Mouse (Mus musculus) intestine, embryonic 16.5 days (tissue): ENCODE measurements around the gene Olfr1373. TPM values are rescaled to one million over a fixed set of nuclear protein-coding genes. Genes with fewer than 3 reads are reported as not detected.
A peak's percentile ranks its signal among the peaks of the same experiment; 100 is the strongest.
"Not testable (repeated sequence)": the region's sequence is repeated elsewhere in the genome, so short reads cannot be mapped to it uniquely, and the experiment has no call there.

Source experiments
- ATAC-seq: fragments of 200-750 bp; cut with Nextera tagmentation; 2 replicates; pipeline ENCODE4 v1.8.0; 2017; ENCODE audit warnings: moderate TSS enrichment, moderate library complexity
- H3K27ac ChIP-seq: fragments of 300-500 bp; sonication (generic); 2 replicates; pipeline ENCODE4 v1.5.1; 2014; ENCODE audit warnings: mild to moderate bottlenecking, low read length
- H3K27me3 ChIP-seq: fragments of 300-500 bp; sonication (generic); replicated peaks from 2 replicates; pipeline ENCODE4 v1.6.1; 2014; ENCODE audit warnings: low read length, control low read depth, mixed read lengths; ENCODE audit not compliant: control insufficient read depth, insufficient read depth
- H3K36me3 ChIP-seq: fragments of 300-500 bp; sonication (generic); 2 replicates; pipeline ENCODE4 v1.6.1; 2014; ENCODE audit warnings: low read length, control low read depth; ENCODE audit not compliant: control insufficient read depth, insufficient read depth
- H3K4me1 ChIP-seq: fragments of 300-500 bp; sonication (generic); 2 replicates; pipeline ENCODE4 v1.6.1; 2014; ENCODE audit warnings: low read length, control low read depth, mixed read lengths; ENCODE audit not compliant: control insufficient read depth, insufficient read depth
- H3K4me2 ChIP-seq: fragments of 300-500 bp; sonication (generic); 2 replicates; pipeline ENCODE4 v1.6.1; 2014; ENCODE audit warnings: low read depth, low read length, control low read depth
- H3K4me3 ChIP-seq: fragments of 300-500 bp; sonication (generic); 2 replicates; pipeline ENCODE4 v1.5.1; 2014; ENCODE audit warnings: mild to moderate bottlenecking, low read length
- H3K9ac ChIP-seq: fragments of 300-500 bp; sonication (generic); 2 replicates; pipeline ENCODE4 v1.6.1; 2014; ENCODE audit warnings: low read depth, low read length
- H3K9me3 ChIP-seq: fragments of 300-500 bp; sonication (generic); 2 replicates; pipeline ENCODE4 v1.6.1; 2016; ENCODE audit warnings: low read length, control low read depth; ENCODE audit not compliant: control insufficient read depth
- WGBS: fragments of 180-500 bp; shearing (Covaris S2); extraction: QIAGEN DNeasy Blood & Tissue Kit; methylation state at CpG from one replicate; pipeline ENCODE4 v1.1.7; 2014; 5-methylcytosine and 5-hydroxymethylcytosine counted together
- polyA plus RNA-seq: library from polyadenylated mRNA; unstranded; fragments of >200 nt; fragmentation: Nextera tagmentation; extraction: Ambion mirVana; gene quantifications from 2 replicates; pipeline ENCODE4 v1.2.1, GENCODE M21; 2015

Gene Olfr1373
- not detected in 2 replicates for polyA plus RNA-seq

GRCm38 (mm10) chr11:52145428-52145827 is at the start of gene Olfr1373:
Olfr1373 (minus strand) TSS chr11:52145528.
- not testable (repeated sequence) for H3K4me2 ChIP-seq
- WGBS, result 78% methylated on average over 1 of the region's 1 CpGs

GRCm38 (mm10) chr11:52180651-52181050 is 35.3 kb upstream of the Olfr1373 start:
- H3K9ac ChIP-seq, H3K4me3 ChIP-seq, H3K4me1 ChIP-seq, ATAC-seq, H3K36me3 ChIP-seq, H3K9me3 ChIP-seq, H3K27me3 ChIP-seq, H3K4me2 ChIP-seq, H3K27ac ChIP-seq: not testable (repeated sequence)
- 85% methylated on average over 4 of the region's 4 CpGs for WGBS

More at GRCm38 (mm10) chr11:52145428-52145827, at the start of gene Olfr1373:
- not testable (repeated sequence) for H3K4me1 ChIP-seq, H3K9ac ChIP-seq, H3K9me3 ChIP-seq, H3K4me3 ChIP-seq, H3K27me3 ChIP-seq, ATAC-seq, H3K27ac ChIP-seq, H3K36me3 ChIP-seq

- WGBS, result no CpG with 5 or more reads among the region's 3 CpGs
- not testable (repeated sequence) for H3K27ac ChIP-seq
These were observed 34.6 kb upstream of the Olfr1373 start for GRCm38 (mm10) chr11:52179897-52180296.

DNA sequence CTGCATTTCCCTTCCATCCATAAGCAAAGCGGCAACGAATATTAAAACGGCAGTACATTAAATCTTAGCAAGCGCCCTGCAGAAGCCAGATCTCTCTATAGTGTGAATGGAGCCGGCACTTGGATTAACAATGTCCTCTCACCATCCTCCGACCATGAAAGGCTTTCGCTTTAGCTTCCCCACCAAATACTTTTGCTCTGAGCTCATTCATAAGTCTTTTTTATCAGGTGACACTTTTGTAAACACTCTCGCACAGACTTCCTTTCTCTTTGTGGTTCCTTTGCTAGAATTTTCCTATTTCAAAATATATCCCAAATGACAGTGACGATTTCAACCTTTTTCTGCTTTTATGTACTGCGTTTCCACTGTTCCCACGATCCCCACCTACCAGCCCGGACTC is 23.1 kb upstream of the Olfr1373 start:
- H3K27ac ChIP-seq, result no peak overlapping the region
- 11% methylated on average over 12 of the region's 12 CpGs for WGBS
- peak overlapping the region; percentile 19; the same call in 1 of the 2 replicates for H3K9ac ChIP-seq
- H3K9me3 ChIP-seq, result no peaks in the 10 kb centered on the region
- no peak for ATAC-seq
- H3K4me2 ChIP-seq, result peak overlapping the region; percentile 77
- H3K27me3 ChIP-seq, result no peaks in the 10 kb centered on the region; the same call in 1 of the 2 replicates
- H3K36me3 ChIP-seq, result no peaks in the 10 kb centered on the region
- H3K4me3 ChIP-seq, result peak overlapping the region; percentile 58
- H3K4me1 ChIP-seq, result no peaks in the 10 kb centered on the region

More at GRCm38 (mm10) chr11:52179897-52180296, 34.6 kb upstream of the Olfr1373 start:
- not testable (repeated sequence) for H3K4me1 ChIP-seq, H3K4me3 ChIP-seq, H3K9ac ChIP-seq, H3K27me3 ChIP-seq, H3K4me2 ChIP-seq, H3K36me3 ChIP-seq, H3K9me3 ChIP-seq, ATAC-seq

DNA sequence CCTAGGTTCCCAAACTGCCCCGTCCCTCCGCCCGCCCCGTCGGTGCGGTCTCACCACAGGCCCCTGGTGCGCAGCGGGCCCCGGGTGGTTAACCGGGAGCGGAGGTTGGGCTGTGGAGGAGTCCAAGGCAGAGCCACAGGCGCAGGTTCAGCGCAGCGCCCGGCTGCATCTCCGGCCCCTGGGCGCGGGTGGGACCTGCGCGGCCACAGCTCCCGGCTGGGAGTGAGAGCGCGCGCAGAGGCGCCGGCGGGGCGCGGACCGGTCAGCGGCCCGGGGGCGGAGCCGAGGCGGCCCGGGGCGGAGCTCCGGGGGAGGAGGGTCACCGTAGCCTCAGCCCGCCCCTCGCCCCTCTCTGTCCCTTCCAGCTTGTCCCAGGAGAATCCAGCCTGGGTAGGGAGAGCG is 22.6 kb upstream of the Olfr1373 start:
- not testable (repeated sequence) for H3K4me1 ChIP-seq, H3K9me3 ChIP-seq, H3K36me3 ChIP-seq, H3K27me3 ChIP-seq, H3K27ac ChIP-seq
- Histone ChIP-seq H3K4me2 (peak overlapping the region; percentile 77), H3K4me3 (peak overlapping the region; percentile 58), H3K9ac (peak overlapping the region; percentile 62)
- peak; percentile 89 for ATAC-seq
- 1% methylated on average over 34 of the region's 42 CpGs for WGBS

DNA sequence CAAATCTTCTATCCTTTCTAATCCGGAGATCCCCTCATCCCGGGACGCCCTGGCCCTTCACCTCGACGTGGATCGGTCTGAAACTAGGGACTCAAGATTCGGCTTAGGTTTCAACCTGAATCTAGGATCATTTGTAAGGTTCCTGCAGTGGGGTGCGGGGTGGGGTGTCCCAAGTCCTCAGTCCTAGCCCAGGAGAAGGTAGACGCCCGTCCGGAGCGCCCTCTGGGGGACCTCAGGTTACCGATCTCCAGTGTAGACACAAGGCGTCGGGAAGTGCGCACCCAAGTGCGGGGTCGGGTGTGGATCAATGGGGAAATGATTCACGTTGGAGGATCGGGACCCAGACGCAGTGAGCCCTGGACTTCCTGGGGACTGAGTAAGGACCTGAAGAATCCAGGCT is 21.8 kb upstream of the Olfr1373 start:
- H3K4me2 ChIP-seq, result peak overlapping the region; percentile 77; the same call in 1 of the 2 replicates
- H3K9ac ChIP-seq, result no peak overlapping the region
- H3K27ac ChIP-seq, result no peak overlapping the region
- H3K36me3 ChIP-seq, result no peaks in the 10 kb centered on the region
- H3K4me3 ChIP-seq, result peak overlapping the region; percentile 1; the same call in 1 of the 2 replicates
- no peak for ATAC-seq
- no peaks in the 10 kb centered on the region; the same call in 1 of the 2 replicates for H3K27me3 ChIP-seq
- H3K9me3 ChIP-seq, result no peaks in the 10 kb centered on the region
- WGBS, result 2% methylated on average over 21 of the region's 21 CpGs
- no peaks in the 10 kb centered on the region for H3K4me1 ChIP-seq

- Histone ChIP-seq H3K9me3 (no peaks in the 10 kb centered on the region), H3K4me1 (no peaks in the 10 kb centered on the region), H3K27ac (no peak overlapping the region), H3K27me3 (no peaks in the 10 kb centered on the region; the same call in 1 of the 2 replicates), H3K36me3 (no peaks in the 10 kb centered on the region), H3K4me3 (no peak overlapping the region), H3K9ac (no peak overlapping the region), H3K4me2 (no peak overlapping the region)
- WGBS, result 28% methylated on average over 10 of the region's 10 CpGs
- no peak for ATAC-seq
These were observed 18.6 kb upstream of the Olfr1373 start for GRCm38 (mm10) chr11:52163926-52164325.

GRCm38 (mm10) chr11:52143675-52144074 is 1.7 kb downstream of the Olfr1373 start:
- H3K4me2 ChIP-seq, H3K9me3 ChIP-seq, H3K4me1 ChIP-seq, H3K9ac ChIP-seq, H3K27me3 ChIP-seq, H3K27ac ChIP-seq, H3K4me3 ChIP-seq, H3K36me3 ChIP-seq: not testable (repeated sequence)
- 0 out of 2 replicates have a peak, but pooled peaks have one; percentile 71 for ATAC-seq
- WGBS, result 23% methylated on average over 4 of the region's 4 CpGs

DNA sequence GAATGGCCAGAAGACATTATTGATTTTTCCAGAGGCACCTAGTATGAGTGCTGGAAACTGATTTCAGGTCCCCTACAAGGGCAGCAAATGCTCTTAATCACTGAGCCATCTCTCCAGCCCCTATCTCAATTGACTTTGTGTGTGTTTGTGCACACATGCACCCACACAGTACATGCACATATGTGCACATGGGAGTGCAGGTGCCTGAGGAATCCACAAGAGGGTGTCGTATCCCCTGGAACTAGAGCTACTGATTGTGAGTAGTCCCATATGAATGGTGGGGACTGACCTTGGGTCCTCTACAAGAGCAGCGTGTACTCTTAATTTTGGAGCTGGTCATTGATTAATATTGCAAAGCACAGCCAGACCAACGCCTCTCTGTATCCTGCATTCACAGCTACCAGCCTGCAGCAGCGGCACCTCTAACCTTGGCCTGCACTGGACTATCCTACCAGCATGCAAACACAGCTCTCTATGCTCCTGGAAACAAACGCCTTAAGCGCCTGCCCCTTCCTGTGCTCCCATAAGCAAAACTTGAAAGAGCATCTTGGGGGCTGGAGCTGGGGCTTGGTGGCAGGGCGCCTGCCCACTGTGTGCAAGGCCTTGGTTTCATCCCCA is 14.8 kb downstream of the Olfr1373 start:
- H3K36me3 ChIP-seq, result no peaks in the 10 kb centered on the region
- no peak overlapping the region for H3K4me2 ChIP-seq
- H3K4me1 ChIP-seq, result no peaks in the 10 kb centered on the region
- no peak overlapping the region for H3K27ac ChIP-seq
- no peak overlapping the region for H3K9ac ChIP-seq
- H3K27me3 ChIP-seq, result no peaks in the 10 kb centered on the region
- no peak overlapping the region for H3K4me3 ChIP-seq
- no peak for ATAC-seq
- H3K9me3 ChIP-seq, result 0 out of 2 replicates have a peak, but pooled peaks cover 4% of the 10 kb centered on the region
- WGBS, result 76% methylated on average over 7 of the region's 7 CpGs
